Mouse (Mus musculus) heart, embryonic 14.5 days (tissue): ENCODE measurements around the gene Ralgps1. TPM values are rescaled to one million over a fixed set of nuclear protein-coding genes. Genes with fewer than 3 reads are reported as not detected.

ENCODE experiments used
- ATAC-seq: fragments of 200-750 bp; cut with Nextera tagmentation; 2 replicates; pipeline ENCODE4 v1.8.0; 2017; ENCODE audit warnings: low read depth, moderate TSS enrichment; ENCODE audit not compliant: insufficient number of reproducible peaks, insufficient read depth, low FRiP score
- H3K27ac ChIP-seq, 2 experiments: fragments of 200-500 bp in 1 of 2; fragments of 300-500 bp in 1 of 2; sonication (generic) in 1 of 2; replicated peaks in 1 of 2; 2 replicates each; pipeline ENCODE4 v1.5.1; 2012 to 2014; ENCODE audit warnings: low read depth in 2 of 2, low read length in 2 of 2, control low read depth in 1 of 2, mild to moderate bottlenecking in 1 of 2, mixed read lengths in 1 of 2; ENCODE audit not compliant: control insufficient read depth in 1 of 2, insufficient read depth in 1 of 2
- H3K27me3 ChIP-seq: fragments of 300-500 bp; sonication (generic); 2 replicates; pipeline ENCODE4 v1.6.1; 2014; ENCODE audit warnings: mild to moderate bottlenecking, low read length, control low read depth; ENCODE audit not compliant: control insufficient read depth, insufficient read depth
- H3K36me3 ChIP-seq: fragments of 300-500 bp; sonication (generic); 2 replicates; pipeline ENCODE4 v1.6.1; 2014; ENCODE audit warnings: mild to moderate bottlenecking, control low read depth, low read length, mixed read lengths; ENCODE audit not compliant: control insufficient read depth, insufficient read depth
- H3K4me1 ChIP-seq, 2 experiments: fragments of 200-500 bp in 1 of 2; fragments of 300-500 bp in 1 of 2; sonication (generic) in 1 of 2; 2 replicates each; pipeline ENCODE4 v1.6.1; 2012 to 2014; ENCODE audit warnings: low read length in 2 of 2, control low read depth in 1 of 2, mixed read lengths in 1 of 2; ENCODE audit not compliant: control insufficient read depth in 2 of 2, insufficient read depth in 2 of 2
- H3K4me2 ChIP-seq: fragments of 300-500 bp; sonication (generic); 2 replicates; pipeline ENCODE4 v1.6.1; 2014; ENCODE audit warnings: mild to moderate bottlenecking, low read length
- H3K4me3 ChIP-seq, 2 experiments: fragments of 200-500 bp in 1 of 2; fragments of 300-500 bp in 1 of 2; sonication (generic) in 1 of 2; 2 replicates each; pipeline ENCODE4 v1.5.1; 2012 to 2014; ENCODE audit warnings: low read length in 2 of 2, mild to moderate bottlenecking in 2 of 2, control low read depth in 1 of 2, low read depth in 1 of 2, moderate library complexity in 1 of 2; ENCODE audit not compliant: control insufficient read depth in 1 of 2, insufficient read depth in 1 of 2
- H3K9ac ChIP-seq: fragments of 300-500 bp; sonication (generic); 2 replicates; pipeline ENCODE4 v1.6.1; 2014; ENCODE audit warnings: mild to moderate bottlenecking, low read length
- H3K9me3 ChIP-seq: fragments of 300-500 bp; sonication (generic); 2 replicates; pipeline ENCODE4 v1.6.1; 2016; ENCODE audit warnings: low read length, control low read depth; ENCODE audit not compliant: control insufficient read depth
- WGBS: fragments of 180-500 bp; shearing (Covaris S2); extraction: QIAGEN DNeasy Blood & Tissue Kit; methylation state at CpG from one replicate; pipeline ENCODE4 v1.1.7; 2014; 5-methylcytosine and 5-hydroxymethylcytosine counted together
- microRNA-seq: library from miRNA; unstranded; fragments of <30 nt; microRNA quantifications from one replicate; pipeline ENCODE4, GENCODE M21; 2016
- polyA plus RNA-seq: library from polyadenylated mRNA; unstranded; fragments of >200 nt; fragmentation: Nextera tagmentation; extraction: Ambion mirVana; gene quantifications from 2 replicates; pipeline ENCODE4 v1.2.1, GENCODE M21; 2014

The Ralgps1 gene
- polyA plus RNA-seq, 1 experiment from 2014 or later: 6.7 TPM

- Histone ChIP-seq H3K4me1 (peaks cover 5 to 12% of the 10 kb centered on the region in 2 experiments; a peak in 2 of 4 replicates), H3K9ac (no peak overlapping the region), H3K4me2 (no peak overlapping the region), H3K27ac (no peak overlapping the region), H3K36me3 (no peaks in the 10 kb centered on the region), H3K9me3 (no peaks in the 10 kb centered on the region), H3K4me3 (no peak overlapping the region), H3K27me3 (no peaks in the 10 kb centered on the region)
- 84% methylated on average over 5 of the region's 5 CpGs for WGBS
- no peak for ATAC-seq
Measured at GRCm38 (mm10) chr2:33089356-33090032, 281.8 kb downstream of the Ralgps1 start.

GRCm38 (mm10) chr2:33086671-33087363, 284.5 kb downstream of the Ralgps1 start:
- H3K27ac ChIP-seq: no peak overlapping the region
- no peak overlapping the region for H3K4me2 ChIP-seq
- no peaks in the 10 kb centered on the region for H3K36me3 ChIP-seq
- no peaks in the 10 kb centered on the region for H3K9me3 ChIP-seq
- H3K4me3 ChIP-seq: no peak overlapping the region
- WGBS: 76% methylated on average over 7 of the region's 7 CpGs
- no peak for ATAC-seq
- no peaks in the 10 kb centered on the region for H3K27me3 ChIP-seq
- H3K4me1 ChIP-seq: peaks cover 5 to 12% of the 10 kb centered on the region in 2 experiments; a peak in 2 of 4 replicates
- H3K9ac ChIP-seq: no peak overlapping the region

DNA sequence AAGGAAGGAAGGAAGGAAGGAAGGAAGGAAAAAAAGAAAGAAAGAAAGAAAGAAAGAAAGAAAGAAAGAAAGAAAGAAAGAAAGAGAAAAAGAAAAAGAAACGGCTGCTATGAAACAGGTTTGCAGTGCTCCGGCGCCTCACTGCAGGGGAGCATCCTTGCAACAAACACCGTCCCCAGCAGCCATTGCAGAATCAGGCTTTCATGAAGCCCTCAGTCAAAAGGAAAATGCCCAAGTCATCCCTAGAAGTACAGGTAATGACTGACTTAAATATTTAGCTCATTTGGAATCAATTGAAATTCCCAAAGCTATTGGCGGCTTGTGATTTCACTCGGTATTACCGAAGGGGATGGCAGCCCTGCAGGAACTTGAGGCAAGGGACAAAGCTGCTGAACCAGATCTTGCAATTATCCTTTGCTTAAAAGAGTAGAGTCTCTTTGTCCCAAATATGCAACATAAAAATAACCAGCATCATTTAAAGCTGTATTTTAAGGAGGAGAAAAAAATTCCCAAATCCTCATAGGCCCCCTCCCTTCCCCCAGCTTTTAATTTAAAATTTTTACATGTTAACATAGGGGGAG, 285.2 kb downstream of the Ralgps1 start:
- ATAC-seq: no peak
- no peaks in the 10 kb centered on the region for H3K27me3 ChIP-seq
- 65% methylated on average over 7 of the region's 7 CpGs for WGBS
- H3K4me3 ChIP-seq: no peak overlapping the region
- peaks cover 5 to 8% of the 10 kb centered on the region in 2 experiments; a peak in 1 of 4 replicates for H3K4me1 ChIP-seq
- no peak overlapping the region for H3K9ac ChIP-seq
- H3K4me2 ChIP-seq: no peak overlapping the region
- no peak overlapping the region for H3K27ac ChIP-seq
- no peaks in the 10 kb centered on the region for H3K36me3 ChIP-seq
- no peaks in the 10 kb centered on the region for H3K9me3 ChIP-seq

- Histone ChIP-seq H3K9me3 (no peaks in the 10 kb centered on the region), H3K4me3 (no peak overlapping the region), H3K27ac (no peak overlapping the region), H3K36me3 (no peaks in the 10 kb centered on the region), H3K4me2 (no peak overlapping the region), H3K27me3 (no peaks in the 10 kb centered on the region), H3K4me1 (peaks cover 3 to 6% of the 10 kb centered on the region in 2 experiments; a peak in 3 of 4 replicates), H3K9ac (no peak overlapping the region)
- ATAC-seq: no peak
- 51% methylated on average over 3 of the region's 3 CpGs for WGBS
Measured at GRCm38 (mm10) chr2:33084221-33084620, 287.1 kb downstream of the Ralgps1 start.

Small RNAs within 50 kb of the gene (microRNA-seq; reads per million reads assigned to microRNA genes)
- not detected for gene Gm25998

Other genes with a start within 250 kb of the Ralgps1 start
- 9.0 and 11.0 TPM in 2 replicates for gene Garnl3, start 239.8 kb downstream of the Ralgps1 start, polyA plus RNA-seq
- gene Angptl2, start 155.4 kb downstream of the Ralgps1 start, polyA plus RNA-seq: 51.4 and 58.2 TPM in 2 replicates
- 4.5 and 5.1 TPM in 2 replicates for gene Zbtb34, start 59.8 kb upstream of the Ralgps1 start, polyA plus RNA-seq
- gene Zbtb43, start 97.1 kb upstream of the Ralgps1 start, polyA plus RNA-seq: 16.5 and 16.7 TPM in 2 replicates